Mouse (Mus musculus) lung, postnatal 0 days (tissue): Measurements from ENCODE around the gene Plpp2.

Experiments
- CTCF ChIP-seq: IDR thresholded peaks from 2 replicates; pipeline ENCODE4 v1.5.1; 2016; ENCODE audit warnings: antibody characterized with exemption, mild to moderate bottlenecking
- EP300 ChIP-seq: IDR thresholded peaks from 2 replicates; pipeline ENCODE4 v1.6.1; 2016; ENCODE audit warnings: antibody characterized with exemption, mild to moderate bottlenecking, control low read depth

GRCm38 (mm10) chr10:79556951-79557350 lies 23.4 kb upstream of the Plpp2 start:
- TF ChIP-seq CTCF = no peak
- no peak for TF ChIP-seq EP300
